Mouse (Mus musculus): ENCODE measurements at regions not wholly inside any gene's neighbourhood (a gene's known extent, or its start where the extent isn't known, plus 50 kb on each side); places are given as distances from the start of the nearest gene placed in this dataset.
"Not testable (repeated sequence)": the region's sequence is repeated elsewhere in the genome, so short reads cannot be mapped to it uniquely, and the experiment has no call there.

GRCm38 (mm10) chr10:91464691-91465090, 283.6 kb upstream of the Tmpo start:
- no peak for DNase-seq (ENCODE audit: low read depth, low spot score)

GRCm38 (mm10) chr10:91447974-91448703, 267.0 kb upstream of the Tmpo start:
- DNase-seq (ENCODE audit: low read depth, low spot score), result no peak

DNA sequence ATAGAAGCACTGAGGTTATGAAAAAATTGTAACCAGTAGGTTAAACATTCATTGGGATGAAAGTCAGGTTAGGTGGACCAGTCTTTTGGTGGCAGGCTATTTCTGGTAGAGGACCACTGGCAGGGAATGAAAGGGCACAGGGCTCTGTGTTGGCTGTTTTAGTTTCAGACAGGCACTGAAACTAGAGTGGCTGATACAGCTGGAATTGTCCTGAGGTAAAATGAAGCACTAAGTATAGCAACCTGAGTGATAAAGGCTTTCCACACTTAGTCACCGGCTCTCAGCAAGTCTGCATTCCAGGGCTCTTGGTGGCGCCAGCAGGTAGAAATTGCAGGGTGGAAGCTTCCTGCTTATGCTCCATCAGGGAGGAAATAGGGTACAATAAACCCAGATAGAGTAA, 262.2 kb upstream of the Tmpo start:
- no peak for DNase-seq (ENCODE audit: low read depth, low spot score)

- DNase-seq (ENCODE audit: low read depth, low spot score), result no peak
Measured at GRCm38 (mm10) chr10:91440051-91440450, 258.9 kb upstream of the Tmpo start.

DNA sequence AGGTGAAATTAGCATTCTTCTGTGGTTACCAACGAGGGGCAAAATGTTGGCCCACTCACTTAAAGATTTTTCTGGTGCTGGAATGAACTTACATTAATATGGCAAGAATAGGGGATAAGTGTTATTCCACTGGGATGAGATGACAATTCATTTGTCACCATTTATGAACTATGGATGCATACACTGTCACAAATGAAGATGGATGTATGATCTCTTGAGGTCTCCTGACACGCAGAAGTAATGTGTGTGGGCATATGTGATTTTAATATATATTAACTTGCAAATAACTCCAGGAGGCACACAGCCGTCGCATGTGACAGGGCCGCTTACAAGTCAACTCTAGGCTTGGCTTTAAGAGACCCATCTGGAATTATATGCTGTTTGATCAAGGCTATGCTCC, 256.8 kb upstream of the Tmpo start:
- no peak for DNase-seq (ENCODE audit: low read depth, low spot score)

DNA sequence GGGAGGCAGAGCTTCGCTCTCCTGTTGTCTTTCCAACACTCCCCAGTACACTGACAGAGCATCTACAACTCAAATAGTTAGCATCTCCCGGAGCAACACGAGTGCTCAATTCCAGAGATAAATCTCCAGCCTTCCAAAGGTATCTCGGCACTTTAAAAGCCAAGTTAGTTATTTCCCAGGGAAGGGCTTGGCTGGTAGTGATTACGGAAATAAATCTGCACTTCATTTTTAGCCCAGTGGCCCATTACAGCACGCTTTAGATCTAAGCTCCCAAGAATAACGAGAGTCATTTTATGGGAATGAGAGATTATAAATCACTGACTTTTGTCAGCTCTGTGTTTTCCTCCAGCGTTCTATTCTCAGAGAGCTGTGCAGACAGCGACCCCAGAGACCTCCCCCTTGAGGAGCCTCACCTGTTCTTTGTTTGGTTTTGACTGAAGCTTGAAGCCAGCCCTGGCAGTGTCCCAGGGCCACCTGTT, 255.0 kb upstream of the Tmpo start:
- no peak for DNase-seq (ENCODE audit: low read depth, low spot score)

- DNase-seq (ENCODE audit: low read depth, low spot score), result no peak
Measured at GRCm38 (mm10) chr10:91430281-91430680, 249.2 kb upstream of the Tmpo start.

DNA sequence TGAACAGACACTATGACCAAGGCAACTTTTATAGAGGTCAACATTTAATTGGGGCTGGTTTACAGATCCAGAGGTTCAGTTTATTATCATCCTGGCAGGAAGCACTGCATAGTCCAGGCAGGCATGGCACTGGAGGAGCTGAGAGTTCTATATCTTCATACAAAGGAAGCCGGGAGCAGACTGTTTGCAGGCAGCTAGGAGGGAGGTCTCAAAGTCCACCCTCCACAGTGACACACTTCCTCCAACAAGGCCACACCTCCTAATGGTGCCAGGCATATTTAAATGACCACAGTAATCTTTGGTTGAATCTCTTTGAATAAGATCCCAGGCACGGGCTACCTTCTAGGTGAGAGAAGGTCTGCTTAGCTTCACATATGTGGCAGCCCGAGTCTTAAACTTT, 245.5 kb upstream of the Tmpo start:
- no peak for DNase-seq (ENCODE audit: low read depth, low spot score)

GRCm38 (mm10) chr10:91425625-91426385, 244.7 kb upstream of the Tmpo start:
- not testable (repeated sequence) for DNase-seq (ENCODE audit: low read depth, low spot score)

GRCm38 (mm10) chr10:91424786-91425185, 243.7 kb upstream of the Tmpo start:
- DNase-seq (ENCODE audit: low read depth, low spot score), result no peak

GRCm38 (mm10) chr10:91387255-91387654, 206.1 kb upstream of the Tmpo start:
- no peak for DNase-seq (ENCODE audit: low read depth, low spot score)

GRCm38 (mm10) chr10:91384372-91384771, 203.3 kb upstream of the Tmpo start:
- no peak for DNase-seq (ENCODE audit: low read depth, low spot score)

DNA sequence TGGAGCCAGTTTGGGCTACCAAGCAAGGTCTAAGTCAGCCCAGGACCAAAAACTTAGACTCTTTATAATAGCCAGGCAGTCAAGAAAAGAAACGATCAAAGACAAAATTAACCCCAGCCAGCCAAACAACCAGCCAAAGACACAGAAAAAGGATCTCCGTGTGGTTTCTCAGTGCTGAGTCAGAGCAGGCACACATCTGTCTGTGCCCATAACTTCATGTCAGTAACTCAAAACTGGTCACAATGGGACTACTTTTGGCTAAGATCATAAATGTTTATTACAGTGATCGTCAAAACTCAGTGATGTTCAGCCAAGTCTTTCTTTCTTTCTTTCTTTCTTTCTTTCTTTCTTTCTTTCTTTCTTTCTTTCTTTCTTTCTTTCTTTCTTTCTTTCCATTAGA, 195.6 kb upstream of the Tmpo start:
- DNase-seq (ENCODE audit: low read depth, low spot score), result no peak

- DNase-seq (ENCODE audit: low read depth, low spot score), result no peak
Measured at GRCm38 (mm10) chr10:91367488-91367887, 186.4 kb upstream of the Tmpo start.

DNA sequence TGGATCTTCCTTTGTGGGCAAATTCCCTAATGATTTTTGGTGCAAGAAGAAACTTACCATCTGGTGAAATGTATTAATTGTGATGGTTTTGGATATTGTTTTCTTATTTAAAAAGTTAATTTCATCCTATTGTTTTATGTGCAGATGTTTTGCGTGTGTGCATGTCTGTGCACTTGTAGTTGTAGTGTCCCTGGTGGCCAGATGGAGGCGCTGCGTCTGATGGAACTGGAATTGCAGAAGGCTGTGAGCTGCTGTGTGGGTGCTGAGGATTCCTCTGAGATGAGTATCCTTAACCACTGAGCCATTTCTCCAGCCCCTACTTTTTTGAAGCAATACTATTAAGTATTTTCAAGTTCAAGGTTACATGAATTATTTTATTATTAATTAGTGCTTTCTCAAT, 181.5 kb upstream of the Tmpo start:
- peak; percentile 2 for DNase-seq (ENCODE audit: low read depth, low spot score)

DNA sequence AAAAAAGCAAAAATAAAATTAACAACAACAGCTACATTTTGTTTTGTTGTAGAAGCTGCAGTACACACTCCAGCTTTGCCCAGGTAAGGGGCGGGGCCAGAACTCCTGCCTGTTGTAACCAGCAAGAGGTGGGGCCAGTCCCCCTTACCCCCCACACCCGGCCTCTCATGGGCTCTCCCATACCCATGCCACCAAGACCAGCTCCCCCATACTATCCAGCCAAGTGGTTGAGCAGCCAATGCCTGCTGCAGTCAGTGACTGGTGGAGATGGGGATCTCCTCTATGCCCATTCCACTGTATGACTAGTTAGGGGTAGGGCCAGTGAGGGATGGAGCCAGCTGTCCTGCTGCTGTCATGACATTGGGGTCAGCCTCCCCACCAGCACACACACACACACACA, 180.5 kb upstream of the Tmpo start:
- no peak for DNase-seq (ENCODE audit: low read depth, low spot score)

DNA sequence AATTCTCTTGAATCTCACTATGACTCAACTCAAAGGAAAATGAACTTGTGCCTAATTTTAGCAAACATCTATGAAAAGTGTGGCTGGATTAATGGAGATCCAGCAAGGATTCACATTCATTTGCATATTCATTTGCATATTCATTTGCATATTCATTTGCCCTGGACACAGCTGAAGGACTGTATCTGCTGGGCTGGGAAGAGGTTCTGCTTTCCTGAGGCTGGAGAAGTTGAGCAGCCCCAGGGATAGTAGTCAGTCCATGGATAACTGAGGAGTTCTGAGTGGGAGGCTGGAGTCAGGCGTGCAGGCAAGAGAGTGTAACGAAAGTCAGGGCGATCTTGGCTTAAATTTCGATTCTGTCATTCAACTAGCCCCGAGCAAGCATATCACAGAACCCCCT, 164.3 kb upstream of the Tmpo start:
- DNase-seq (ENCODE audit: low read depth, low spot score), result no peak

DNA sequence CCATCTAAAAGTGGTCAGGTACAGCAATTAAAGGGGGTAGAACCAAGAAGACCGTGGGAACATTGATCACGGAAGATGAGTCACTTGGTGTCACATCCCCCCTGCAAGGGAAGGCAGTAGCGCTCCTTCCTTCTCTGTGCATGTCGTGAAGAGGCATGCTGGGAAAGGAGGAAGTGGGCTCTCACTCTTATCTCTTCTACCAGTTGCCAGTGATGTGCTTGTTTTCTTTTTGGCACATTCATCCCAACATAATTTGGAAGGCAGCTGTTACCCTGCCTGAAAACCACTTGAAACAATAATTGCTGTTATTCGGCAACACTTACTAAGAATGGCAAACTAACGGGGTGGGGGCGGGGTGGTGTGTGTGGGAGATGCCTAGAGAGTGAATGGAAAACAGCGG, 161.0 kb upstream of the Tmpo start:
- DNase-seq (ENCODE audit: low read depth, low spot score), result no peak

GRCm38 (mm10) chr10:91339361-91339760, 158.2 kb upstream of the Tmpo start:
- DNase-seq (ENCODE audit: low read depth, low spot score), result no peak

GRCm38 (mm10) chr10:91326661-91327312, 145.7 kb upstream of the Tmpo start:
- no peak for DNase-seq (ENCODE audit: low read depth, low spot score)

DNA sequence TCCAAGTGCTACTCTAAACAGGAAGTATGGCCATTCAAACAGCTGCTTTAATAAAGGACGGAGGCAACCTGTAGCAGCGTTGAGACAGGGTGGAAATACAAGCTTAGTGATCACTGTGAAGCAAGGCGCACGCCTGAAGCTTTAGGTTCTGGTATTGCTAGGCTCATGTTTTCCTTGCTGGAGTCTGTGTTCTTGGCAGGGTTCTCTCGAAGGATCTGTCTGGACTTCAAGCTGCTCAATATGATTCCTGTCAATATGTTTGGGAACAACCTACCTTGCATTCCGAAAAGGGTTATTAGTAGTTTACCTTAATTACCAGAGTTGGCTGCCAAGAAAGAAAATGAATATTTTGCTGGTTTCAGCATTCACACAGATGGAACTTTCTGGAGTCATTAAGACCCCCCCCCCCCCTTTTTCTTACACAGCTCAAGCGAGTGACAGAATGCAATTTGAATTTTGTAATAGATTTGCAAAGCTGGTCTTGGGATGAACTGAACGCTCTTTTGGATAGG, 145.1 kb upstream of the Tmpo start:
- no peak for DNase-seq (ENCODE audit: low read depth, low spot score)

DNA sequence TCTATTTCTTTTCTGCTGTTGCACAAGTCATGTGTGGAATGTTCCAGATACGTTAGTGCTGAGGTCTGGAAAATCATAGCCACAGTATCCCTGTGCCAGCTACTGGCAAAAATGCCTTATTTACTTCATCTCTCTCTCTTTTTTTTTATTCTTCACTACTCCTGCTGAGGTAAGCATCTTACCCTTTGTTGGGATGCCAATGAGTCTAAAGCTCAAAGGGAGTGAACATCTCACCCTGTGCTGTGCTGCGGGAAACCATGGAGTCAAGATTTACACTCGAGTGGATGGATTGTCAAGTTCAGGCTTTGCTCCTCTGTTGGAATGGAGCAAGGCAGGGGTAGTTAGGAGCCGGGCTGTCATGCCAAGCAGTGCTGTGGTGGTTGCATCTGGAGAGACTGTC, 140.1 kb upstream of the Tmpo start:
- no peak for DNase-seq (ENCODE audit: low read depth, low spot score)

All from CD4-positive, CD25-positive, alpha-beta regulatory T cell, adult 2 months (primary cell).